Mouse (Mus musculus) lung, postnatal 0 days (tissue): ENCODE data around the gene Filip1l.

ENCODE experiments used
- CTCF ChIP-seq: IDR thresholded peaks from 2 replicates; pipeline ENCODE4 v1.5.1; 2016; ENCODE audit warnings: antibody characterized with exemption, mild to moderate bottlenecking
- EP300 ChIP-seq: IDR thresholded peaks from 2 replicates; pipeline ENCODE4 v1.6.1; 2016; ENCODE audit warnings: antibody characterized with exemption, mild to moderate bottlenecking, control low read depth

- TF ChIP-seq CTCF (no peak), EP300 (no peak)
Measured at GRCm38 (mm10) chr16:57402910-57403309, 50.0 kb downstream of the Filip1l start.
